Mouse (Mus musculus): ENCODE measurements at regions not wholly inside any gene's neighbourhood (a gene's known extent, or its start where the extent isn't known, plus 50 kb on each side); places are given as distances from the start of the nearest gene placed in this dataset.

DNA sequence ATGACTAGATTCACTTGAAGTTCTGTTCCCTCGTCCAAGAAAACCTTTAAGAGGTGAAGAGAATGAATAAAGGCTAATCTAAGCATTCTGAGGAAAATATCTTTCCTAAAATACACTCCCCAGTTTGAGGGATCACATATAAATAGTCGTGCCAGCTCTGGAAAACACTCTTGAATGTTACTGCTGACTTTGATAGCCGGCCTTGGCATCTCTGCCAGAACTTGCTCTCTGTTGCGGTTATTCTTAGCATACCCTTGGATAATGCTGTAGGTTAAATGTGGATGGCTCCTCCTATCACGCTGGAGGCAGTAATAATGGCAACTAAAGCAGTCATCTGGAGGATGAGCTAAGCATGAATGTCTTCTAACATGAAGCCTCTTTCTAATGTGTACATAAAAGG lies 363.6 kb upstream of the Adgrl2 start:
- DNase-seq (ENCODE audit: low spot score), result no peak
- Histone ChIP-seq H3K36me3 (ENCODE audit: insufficient read depth, low read length) (no peaks in the 10 kb centered on the region), H3K9me3 (replicated peaks; ENCODE audit: low read length) (no peaks in the 10 kb centered on the region), H3K9ac (ENCODE audit: low read depth, low read length) (no peak overlapping the region), H3K27me3 (ENCODE audit: insufficient read depth, low read length) (no peaks in the 10 kb centered on the region), H3K27ac (no peak overlapping the region), H3K4me1 (replicated peaks; ENCODE audit: insufficient read depth, low read length) (peaks cover 3% of the 10 kb centered on the region; the same call in 1 of the 2 replicates), H3K4me3 (replicated peaks; ENCODE audit: low read depth, low read length) (no peak overlapping the region), H3K4me2 (ENCODE audit: low read length) (no peak overlapping the region)
- 90% methylated on average over 5 of the region's 5 CpGs for WGBS
- TF ChIP-seq CTCF (IDR thresholded peaks at IDR 0.05; ENCODE audit: low read depth), result no peak
- no peak for ATAC-seq (replicated peaks; ENCODE audit: low FRiP score, low read depth)

DNA sequence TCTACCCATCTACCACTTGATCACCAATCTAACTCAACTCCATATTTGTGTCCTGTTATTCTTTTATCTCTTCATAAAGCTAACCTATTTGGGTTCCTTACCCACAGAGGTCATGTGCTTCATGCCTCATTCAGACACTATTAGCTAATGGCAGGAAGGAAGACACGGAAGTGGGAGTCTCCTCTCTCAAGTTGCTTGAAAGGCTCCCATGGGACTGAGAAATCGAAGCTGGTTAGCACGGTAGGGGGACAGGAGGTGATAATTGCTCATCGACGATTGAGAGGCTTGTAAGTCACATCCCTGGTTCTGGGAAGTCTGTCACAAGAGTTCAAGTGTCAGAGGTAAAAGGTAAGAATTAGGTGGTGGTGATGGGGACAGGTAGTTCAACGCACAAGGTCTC lies 362.2 kb upstream of the Adgrl2 start:
- Histone ChIP-seq H3K36me3 (ENCODE audit: insufficient read depth, low read length) (no peaks in the 10 kb centered on the region), H3K9ac (ENCODE audit: low read depth, low read length) (no peak overlapping the region), H3K27ac (no peak overlapping the region), H3K4me2 (ENCODE audit: low read length) (no peak overlapping the region), H3K9me3 (replicated peaks; ENCODE audit: low read length) (no peaks in the 10 kb centered on the region), H3K27me3 (ENCODE audit: insufficient read depth, low read length) (no peaks in the 10 kb centered on the region), H3K4me1 (replicated peaks; ENCODE audit: insufficient read depth, low read length) (peaks cover 3% of the 10 kb centered on the region; the same call in 1 of the 2 replicates), H3K4me3 (replicated peaks; ENCODE audit: low read depth, low read length) (no peak overlapping the region)
- WGBS, result 40% methylated on average over 6 of the region's 6 CpGs
- DNase-seq (ENCODE audit: low spot score) (no peak), ATAC-seq (replicated peaks; ENCODE audit: low FRiP score, low read depth) (no peak)
- TF ChIP-seq CTCF (IDR thresholded peaks at IDR 0.05; ENCODE audit: low read depth), result no peak

- Histone ChIP-seq H3K36me3 (ENCODE audit: insufficient read depth, low read length) (no peaks in the 10 kb centered on the region), H3K4me3 (replicated peaks; ENCODE audit: low read depth, low read length) (no peak overlapping the region), H3K9me3 (replicated peaks; ENCODE audit: low read length) (no peaks in the 10 kb centered on the region), H3K27me3 (ENCODE audit: insufficient read depth, low read length) (no peaks in the 10 kb centered on the region), H3K9ac (ENCODE audit: low read depth, low read length) (no peak overlapping the region), H3K4me1 (replicated peaks; ENCODE audit: insufficient read depth, low read length) (peaks cover 3% of the 10 kb centered on the region; the same call in 1 of the 2 replicates), H3K4me2 (ENCODE audit: low read length) (no peak overlapping the region), H3K27ac (no peak overlapping the region)
- no peak for ATAC-seq (replicated peaks; ENCODE audit: low FRiP score, low read depth)
- DNase-seq (ENCODE audit: low spot score), result no peak
- TF ChIP-seq CTCF (IDR thresholded peaks at IDR 0.05; ENCODE audit: low read depth), result no peak
- 32% methylated on average over 6 of the region's 6 CpGs for WGBS
These were observed 359.4 kb upstream of the Adgrl2 start for GRCm38 (mm10) chr3:149349731-149350130.

- TF ChIP-seq CTCF (IDR thresholded peaks at IDR 0.05; ENCODE audit: low read depth), result peak; percentile 81
- H3K27me3 ChIP-seq (ENCODE audit: insufficient read depth, low read length), result no peaks in the 10 kb centered on the region
- no peak overlapping the region for H3K4me3 ChIP-seq (replicated peaks; ENCODE audit: low read depth, low read length)
- peak; percentile 79 for ATAC-seq (replicated peaks; ENCODE audit: low FRiP score, low read depth)
- H3K27ac ChIP-seq, result no peak overlapping the region
- peak; percentile 77 for DNase-seq (ENCODE audit: low spot score)
- H3K9ac ChIP-seq (ENCODE audit: low read depth, low read length), result no peak overlapping the region
- H3K9me3 ChIP-seq (replicated peaks; ENCODE audit: low read length), result no peaks in the 10 kb centered on the region
- no peak overlapping the region for H3K4me2 ChIP-seq (ENCODE audit: low read length)
- 31% methylated on average over 9 of the region's 9 CpGs for WGBS
- H3K36me3 ChIP-seq (ENCODE audit: insufficient read depth, low read length), result no peaks in the 10 kb centered on the region
- peaks cover 3% of the 10 kb centered on the region; the same call in 1 of the 2 replicates for H3K4me1 ChIP-seq (replicated peaks; ENCODE audit: insufficient read depth, low read length)
These were observed 358.9 kb upstream of the Adgrl2 start for GRCm38 (mm10) chr3:149349211-149349697.

GRCm38 (mm10) chr3:149348459-149348971 lies 358.2 kb upstream of the Adgrl2 start:
- H3K27ac ChIP-seq, result no peak overlapping the region
- no peaks in the 10 kb centered on the region for H3K36me3 ChIP-seq (ENCODE audit: insufficient read depth, low read length)
- no peak for TF ChIP-seq CTCF (IDR thresholded peaks at IDR 0.05; ENCODE audit: low read depth)
- H3K4me2 ChIP-seq (ENCODE audit: low read length), result no peak overlapping the region
- 64% methylated on average over 1 of the region's 1 CpGs for WGBS
- H3K4me3 ChIP-seq (replicated peaks; ENCODE audit: low read depth, low read length), result no peak overlapping the region
- DNase-seq (ENCODE audit: low spot score), result no peak
- H3K9ac ChIP-seq (ENCODE audit: low read depth, low read length), result no peak overlapping the region
- peaks cover 3% of the 10 kb centered on the region; the same call in 1 of the 2 replicates for H3K4me1 ChIP-seq (replicated peaks; ENCODE audit: insufficient read depth, low read length)
- ATAC-seq (replicated peaks; ENCODE audit: low FRiP score, low read depth), result no peak
- no peaks in the 10 kb centered on the region for H3K9me3 ChIP-seq (replicated peaks; ENCODE audit: low read length)
- no peaks in the 10 kb centered on the region for H3K27me3 ChIP-seq (ENCODE audit: insufficient read depth, low read length)

DNA sequence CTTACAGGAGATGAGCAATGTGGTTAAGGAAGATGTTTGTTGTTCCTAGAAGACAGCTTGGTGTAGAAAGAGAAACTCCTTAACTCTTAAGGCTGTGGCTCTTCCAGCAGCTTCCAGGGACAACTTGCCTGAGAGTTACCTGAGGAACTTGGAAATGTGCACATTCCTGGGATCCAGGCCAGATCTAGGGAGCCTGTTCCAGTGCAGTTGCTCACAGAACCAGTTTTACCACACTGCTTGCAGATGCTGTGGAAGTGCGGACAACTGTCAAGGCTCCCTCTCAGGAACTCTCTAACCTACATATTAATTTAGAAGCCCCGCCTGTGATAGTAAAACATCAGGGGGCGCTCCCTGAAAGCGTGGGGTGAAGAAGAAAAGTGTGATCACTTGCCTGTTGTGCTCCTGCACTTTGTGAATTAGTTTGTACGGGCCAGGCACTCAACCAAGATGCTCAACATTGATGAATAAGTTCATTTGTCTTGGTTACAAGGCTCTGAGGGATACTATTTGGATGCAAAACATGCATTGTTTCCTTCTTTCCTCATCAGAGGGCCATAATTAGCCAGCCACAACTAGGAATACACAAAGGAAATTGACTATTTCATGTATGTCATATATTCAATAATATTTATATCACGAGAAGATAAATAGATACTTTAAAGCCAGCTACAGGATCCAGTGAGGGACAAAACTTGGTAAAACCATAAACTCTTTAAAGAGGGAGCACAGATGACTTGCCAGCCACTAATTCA lies 357.1 kb upstream of the Adgrl2 start:
- 57% methylated on average over 6 of the region's 6 CpGs for WGBS
- Histone ChIP-seq H3K4me2 (ENCODE audit: low read length) (no peak overlapping the region), H3K36me3 (ENCODE audit: insufficient read depth, low read length) (no peaks in the 10 kb centered on the region), H3K4me3 (replicated peaks; ENCODE audit: low read depth, low read length) (no peak overlapping the region), H3K9me3 (replicated peaks; ENCODE audit: low read length) (no peaks in the 10 kb centered on the region), H3K4me1 (replicated peaks; ENCODE audit: insufficient read depth, low read length) (peaks cover 3% of the 10 kb centered on the region; the same call in 1 of the 2 replicates), H3K27ac (no peak overlapping the region), H3K9ac (ENCODE audit: low read depth, low read length) (no peak overlapping the region), H3K27me3 (ENCODE audit: insufficient read depth, low read length) (no peaks in the 10 kb centered on the region)
- TF ChIP-seq CTCF (IDR thresholded peaks at IDR 0.05; ENCODE audit: low read depth), result no peak
- DNase-seq (ENCODE audit: low spot score) (no peak), ATAC-seq (replicated peaks; ENCODE audit: low FRiP score, low read depth) (no peak)

Data from kidney, postnatal 0 days (tissue).